Mouse (Mus musculus): Measurements from ENCODE around the gene Msi1. TPM values are rescaled to one million over a fixed set of nuclear protein-coding genes. Genes with fewer than 3 reads are reported as not detected.

Gene Msi1
- total RNA-seq (2021): 15.2 and 15.8 TPM in 2 replicates
- long read RNA-seq, experiment 1, partial matches to known transcripts: 0 of 3 reads
- long read RNA-seq, experiment 1, other reads (novel, unspliced or antisense): 3 of 3 reads
- long read RNA-seq, experiment 2: 0 reads

DNA sequence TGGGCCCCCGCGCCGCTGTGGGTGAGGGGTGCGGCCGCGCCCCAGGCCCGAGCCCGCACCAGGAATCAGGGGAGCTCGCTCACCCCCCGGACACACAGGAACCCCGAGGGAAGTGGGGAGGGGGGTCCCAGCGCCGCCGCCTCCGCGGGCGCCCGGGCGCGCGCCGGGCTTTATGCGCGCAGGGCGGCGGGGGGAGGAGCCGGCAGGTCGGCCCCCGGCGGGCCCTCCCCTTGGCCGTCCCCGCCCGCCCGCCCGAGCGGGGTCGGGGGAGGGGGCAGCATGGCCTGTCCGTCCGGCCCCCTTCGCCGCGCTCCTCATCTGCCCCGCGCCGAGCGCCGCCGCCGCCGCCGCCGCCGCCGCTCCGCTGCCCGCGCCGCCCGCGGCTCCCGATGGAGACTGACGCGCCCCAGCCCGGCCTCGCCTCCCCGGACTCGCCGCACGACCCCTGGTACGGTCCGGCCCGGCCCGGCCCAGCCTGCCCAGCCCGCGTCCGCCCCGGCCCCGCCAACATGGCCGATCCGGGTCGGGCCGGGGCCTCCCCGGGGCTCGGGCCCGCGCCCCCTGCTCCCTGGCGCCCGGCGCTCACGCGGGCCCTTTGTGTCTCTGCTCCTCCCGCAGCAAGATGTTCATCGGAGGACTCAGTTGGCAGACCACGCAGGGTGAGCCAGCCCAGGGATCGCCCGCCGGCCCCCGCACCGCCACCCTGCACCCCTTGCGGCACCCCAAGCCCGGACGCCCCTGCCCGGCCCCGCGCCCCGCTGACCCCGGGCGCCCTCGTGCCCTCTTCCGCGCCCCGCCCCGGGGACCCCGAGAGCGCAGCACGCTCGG lies at the start of gene Msi1:
Msi1 (plus strand) TSS at position 241 of the 828 bp plus-strand sequence.
- peak; percentile 50 for DNase-seq

DNA sequence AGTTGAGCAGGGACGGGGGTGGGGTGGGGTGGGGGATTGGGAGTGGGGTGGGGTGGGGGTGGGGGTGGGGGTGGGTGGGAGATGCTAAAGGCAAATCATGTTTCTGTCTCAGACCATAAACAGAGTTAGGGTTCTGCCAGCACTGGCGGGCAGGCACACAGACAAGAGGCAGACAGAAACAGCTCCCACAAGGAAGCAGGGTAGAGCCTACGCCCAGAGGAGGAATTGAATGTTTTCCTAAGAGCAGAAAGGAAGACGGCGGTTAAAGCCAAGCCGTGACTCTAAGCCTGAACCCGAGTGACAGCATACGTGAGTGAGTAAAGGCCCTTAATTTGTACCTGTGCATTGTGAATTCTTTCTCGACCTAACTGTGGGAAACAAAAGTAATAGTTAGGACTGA lies 37.5 kb upstream of the Msi1 start:
- no peak for DNase-seq

DNA sequence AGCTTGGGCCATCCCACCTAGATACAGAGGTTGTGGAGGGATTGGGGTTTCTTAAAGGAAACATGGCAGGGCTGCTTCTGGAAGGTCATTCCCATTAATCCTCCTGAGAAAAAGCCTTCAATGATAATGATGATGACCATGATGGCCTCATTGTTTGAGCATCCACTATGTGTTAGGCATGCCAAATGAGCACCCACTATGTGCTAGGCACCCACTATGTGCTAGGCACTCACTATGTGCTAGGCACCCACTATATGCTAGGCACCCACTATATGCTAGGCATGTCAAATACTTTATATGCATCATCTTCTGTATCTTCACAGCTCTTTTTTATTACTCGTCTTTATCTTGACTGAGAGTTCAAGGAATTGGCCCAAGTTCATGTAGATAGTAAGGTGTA lies 36.4 kb upstream of the Msi1 start:
- no peak for DNase-seq

DNA sequence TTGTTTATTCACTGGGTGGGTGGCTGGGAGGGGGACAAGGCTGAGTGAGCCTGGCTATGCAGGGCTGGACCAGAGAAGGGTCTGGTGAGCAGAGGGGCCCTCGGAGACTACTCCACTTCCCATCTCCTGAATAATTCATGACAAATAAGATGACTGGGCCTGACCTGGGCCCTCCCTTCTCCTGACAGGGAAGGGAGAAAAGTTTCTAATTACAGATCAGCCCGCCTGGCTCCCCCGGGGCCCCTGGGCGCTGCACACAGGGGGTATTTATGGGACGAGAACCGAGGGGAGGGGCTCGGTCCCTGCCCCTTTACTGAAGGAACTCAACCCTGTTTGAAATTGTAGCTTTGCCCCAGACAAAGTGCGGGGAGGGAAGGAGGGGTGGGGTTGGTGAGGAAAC lies 35.2 kb upstream of the Msi1 start:
- no peak for DNase-seq

DNA sequence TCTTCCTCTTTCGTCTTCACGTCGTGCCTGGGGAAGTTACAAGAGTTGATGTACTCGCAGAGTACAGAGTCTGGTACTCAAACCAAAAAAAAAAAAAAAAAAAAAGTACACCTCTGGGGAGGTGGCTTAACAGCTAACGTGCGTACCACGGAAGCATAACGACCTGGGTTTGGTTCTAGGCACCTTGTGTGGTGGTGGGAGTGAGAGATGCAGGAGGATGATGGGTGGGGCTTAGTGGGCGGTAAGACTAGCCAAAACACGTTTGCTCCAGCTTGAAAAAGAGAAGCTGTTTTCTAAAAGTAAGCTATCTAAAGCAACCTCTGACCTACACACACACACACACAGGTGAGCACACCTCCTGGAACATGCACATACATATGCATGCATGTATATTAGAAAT lies 34.6 kb upstream of the Msi1 start:
- DNase-seq: no peak

DNA sequence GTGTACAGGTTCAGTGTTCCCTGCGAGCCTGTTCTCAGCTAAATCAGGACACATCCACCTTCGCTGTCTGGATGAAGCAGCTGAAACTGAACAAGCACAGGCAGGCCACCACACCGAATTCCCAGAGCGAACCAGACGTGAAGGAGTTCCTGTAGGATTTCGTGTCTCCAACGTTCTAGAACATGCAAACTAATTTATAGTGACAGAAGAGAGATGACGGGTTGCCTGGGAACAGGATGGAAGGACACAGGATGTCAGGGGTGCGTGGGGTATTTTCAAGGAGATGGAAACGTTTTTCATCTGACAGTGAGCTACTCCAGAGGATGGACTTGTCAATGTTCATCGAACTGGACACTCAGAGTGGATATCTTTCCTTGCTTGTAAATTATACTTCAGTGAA lies 32.7 kb upstream of the Msi1 start:
- no peak for DNase-seq

DNA sequence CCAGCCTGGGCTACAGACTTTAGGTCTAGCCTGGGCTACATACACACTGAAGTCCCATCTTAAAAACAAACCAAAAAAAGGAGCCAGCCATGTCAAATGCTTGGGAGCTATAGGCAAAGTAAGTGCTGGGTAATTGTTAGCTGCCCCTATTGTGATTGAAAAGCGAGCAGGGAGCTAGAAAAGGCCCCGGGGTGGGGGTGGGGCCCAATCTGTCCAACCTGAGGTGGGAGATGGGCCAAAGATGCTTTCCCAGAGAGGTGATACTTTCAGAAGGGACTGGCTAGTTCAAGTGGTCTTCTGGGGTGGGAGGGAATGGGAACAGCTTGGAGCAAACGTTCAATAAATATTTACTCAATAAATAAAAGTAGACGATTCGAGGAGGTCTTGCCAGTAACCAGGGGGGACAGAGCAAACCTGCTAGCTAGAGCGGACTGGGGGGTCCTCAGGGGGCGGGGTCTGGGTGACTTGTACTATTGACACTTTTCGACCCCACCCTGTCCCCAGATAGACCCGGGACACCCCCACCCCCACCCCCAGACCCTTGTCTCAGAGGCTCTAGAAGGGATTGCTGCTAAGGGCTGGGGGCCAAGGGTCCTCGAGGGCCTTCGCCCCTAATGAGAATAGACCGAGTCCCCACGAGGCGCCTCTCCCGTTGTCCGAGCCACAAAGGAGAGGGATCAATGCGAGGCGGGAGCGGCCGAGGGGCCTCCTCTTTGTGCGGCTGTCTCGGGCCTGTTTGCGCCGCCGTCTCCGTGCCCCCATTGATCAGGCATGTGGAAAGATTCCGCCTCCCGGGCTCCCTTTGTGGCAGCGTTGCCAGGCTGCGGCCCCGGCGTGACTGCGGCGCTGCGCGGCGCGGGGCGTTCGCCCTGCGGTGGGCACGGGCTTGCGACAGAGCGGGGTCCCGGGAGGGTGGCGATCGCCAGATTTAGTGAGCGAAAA lies 31.3 kb upstream of the Msi1 start:
- peak; percentile 40 for DNase-seq

DNA sequence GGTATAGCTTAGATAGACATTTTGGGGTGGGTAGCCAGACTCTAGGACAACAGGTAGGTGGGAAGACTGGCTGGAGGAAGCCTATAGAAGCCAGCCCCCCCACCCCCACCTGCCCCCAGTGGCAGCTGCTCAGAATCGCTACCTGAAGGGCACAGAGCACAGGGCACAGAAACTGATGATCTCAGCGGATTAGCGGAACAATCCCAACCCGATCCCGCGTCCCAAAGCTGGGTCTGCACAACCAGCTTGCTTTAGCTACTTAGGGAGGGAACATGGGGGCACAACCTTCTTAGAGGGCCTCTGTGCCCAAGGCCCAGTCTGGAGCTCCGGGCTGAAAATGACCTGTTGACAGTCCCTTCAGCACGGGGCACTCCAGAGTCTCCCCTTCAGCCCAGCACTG lies 27.3 kb upstream of the Msi1 start:
- no peak for DNase-seq

DNA sequence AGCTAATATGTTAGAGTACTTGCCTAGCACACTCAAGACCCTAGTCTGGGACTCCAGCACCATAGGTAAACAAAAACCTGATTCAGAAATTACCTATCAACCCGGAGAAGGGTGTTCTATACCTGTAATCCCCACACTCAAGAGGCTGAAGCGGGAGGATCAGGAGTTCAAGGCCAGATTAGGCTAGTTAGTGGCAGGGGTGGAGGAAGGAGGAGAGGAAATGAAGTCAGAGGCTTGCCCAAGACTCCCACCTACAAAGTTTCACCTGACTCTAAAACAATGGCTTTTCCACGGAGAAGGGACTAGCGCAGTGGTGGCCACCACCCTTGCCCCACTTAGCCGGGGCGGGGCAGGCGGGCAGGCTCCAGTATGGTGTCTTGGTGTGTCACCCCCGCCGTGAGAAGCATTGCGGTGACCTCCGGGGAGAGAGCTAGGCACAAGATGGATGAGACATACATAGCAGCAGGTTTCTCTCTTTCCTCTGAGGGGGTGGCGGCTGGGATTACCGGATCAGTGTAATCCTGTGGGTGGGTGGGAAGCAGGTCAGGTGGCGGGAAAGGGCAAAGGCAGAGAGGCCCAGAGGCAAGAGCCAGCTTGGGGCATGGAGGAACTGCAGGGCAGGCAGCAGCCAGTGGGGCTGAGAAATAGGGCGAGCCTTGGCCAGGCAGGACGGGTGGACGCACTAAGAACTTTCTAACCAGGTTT lies 25.8 kb upstream of the Msi1 start:
- DNase-seq: peak; percentile 35

DNA sequence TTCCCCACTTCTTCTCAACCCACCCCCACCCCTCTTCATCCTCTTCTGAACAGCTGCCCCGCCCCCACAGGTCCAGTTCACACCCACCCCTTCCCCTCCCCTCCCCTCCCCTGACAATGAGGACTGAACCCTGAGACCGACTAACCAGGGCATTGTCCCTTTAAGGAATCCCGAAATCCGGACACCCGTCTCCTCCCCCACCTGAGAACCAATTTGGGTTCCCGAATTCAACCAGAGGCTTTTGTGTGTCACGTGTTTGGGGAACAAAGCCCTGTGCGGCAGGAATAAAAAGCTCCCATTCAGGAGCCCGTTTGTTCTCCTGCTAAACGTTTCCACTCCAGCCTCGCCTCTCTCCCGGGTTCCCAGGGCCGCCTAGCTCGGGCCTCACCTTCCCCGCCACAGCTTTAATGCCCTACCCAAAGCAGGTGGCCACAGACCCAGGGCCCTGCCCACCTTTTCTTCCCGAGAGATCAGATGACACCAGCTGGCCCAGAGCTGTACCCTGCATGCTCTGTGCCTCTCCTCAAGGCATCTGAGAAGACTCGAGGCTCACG lies 25.1 kb upstream of the Msi1 start:
- peak; percentile 17 for DNase-seq

DNA sequence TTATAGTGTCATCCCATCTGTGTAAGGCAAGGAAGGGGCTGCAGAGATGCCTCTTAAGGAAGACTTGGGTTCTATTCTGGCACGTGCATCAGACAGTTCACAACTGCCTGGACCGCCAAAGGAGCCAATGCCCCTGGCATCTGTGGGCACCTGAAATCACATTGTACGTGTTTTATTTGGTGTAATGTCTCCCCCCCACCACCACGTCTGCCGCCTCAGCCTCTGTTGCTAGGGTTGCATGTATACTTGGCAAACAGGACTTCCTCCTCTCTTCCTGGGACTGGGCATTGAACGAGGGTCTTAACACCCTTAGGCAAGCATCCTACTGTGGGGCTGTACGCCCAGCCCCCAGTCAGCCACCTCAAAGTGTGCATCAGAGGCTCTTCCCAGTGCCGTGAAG lies 24.2 kb upstream of the Msi1 start:
- DNase-seq: no peak

DNA sequence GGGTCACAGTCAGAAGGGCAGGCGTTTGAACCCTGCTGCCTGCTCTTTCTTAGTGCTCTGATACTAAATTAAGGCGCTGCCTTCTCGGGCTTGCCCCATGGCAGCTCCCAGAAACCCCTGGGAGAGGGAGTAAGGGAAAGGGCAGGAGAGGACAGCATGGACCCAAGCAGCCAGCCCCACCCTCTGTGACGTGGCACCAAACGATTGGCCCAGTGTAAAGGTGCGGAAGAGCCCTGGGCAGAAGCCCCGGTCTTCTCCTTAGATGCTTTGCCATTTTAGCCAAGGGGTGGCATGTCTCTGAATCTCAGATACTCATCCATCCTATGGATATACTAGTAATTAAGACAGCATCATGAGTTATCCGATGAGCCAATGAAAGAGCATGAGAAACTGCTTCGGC lies 21.3 kb upstream of the Msi1 start:
- peak; percentile 52 for DNase-seq

DNA sequence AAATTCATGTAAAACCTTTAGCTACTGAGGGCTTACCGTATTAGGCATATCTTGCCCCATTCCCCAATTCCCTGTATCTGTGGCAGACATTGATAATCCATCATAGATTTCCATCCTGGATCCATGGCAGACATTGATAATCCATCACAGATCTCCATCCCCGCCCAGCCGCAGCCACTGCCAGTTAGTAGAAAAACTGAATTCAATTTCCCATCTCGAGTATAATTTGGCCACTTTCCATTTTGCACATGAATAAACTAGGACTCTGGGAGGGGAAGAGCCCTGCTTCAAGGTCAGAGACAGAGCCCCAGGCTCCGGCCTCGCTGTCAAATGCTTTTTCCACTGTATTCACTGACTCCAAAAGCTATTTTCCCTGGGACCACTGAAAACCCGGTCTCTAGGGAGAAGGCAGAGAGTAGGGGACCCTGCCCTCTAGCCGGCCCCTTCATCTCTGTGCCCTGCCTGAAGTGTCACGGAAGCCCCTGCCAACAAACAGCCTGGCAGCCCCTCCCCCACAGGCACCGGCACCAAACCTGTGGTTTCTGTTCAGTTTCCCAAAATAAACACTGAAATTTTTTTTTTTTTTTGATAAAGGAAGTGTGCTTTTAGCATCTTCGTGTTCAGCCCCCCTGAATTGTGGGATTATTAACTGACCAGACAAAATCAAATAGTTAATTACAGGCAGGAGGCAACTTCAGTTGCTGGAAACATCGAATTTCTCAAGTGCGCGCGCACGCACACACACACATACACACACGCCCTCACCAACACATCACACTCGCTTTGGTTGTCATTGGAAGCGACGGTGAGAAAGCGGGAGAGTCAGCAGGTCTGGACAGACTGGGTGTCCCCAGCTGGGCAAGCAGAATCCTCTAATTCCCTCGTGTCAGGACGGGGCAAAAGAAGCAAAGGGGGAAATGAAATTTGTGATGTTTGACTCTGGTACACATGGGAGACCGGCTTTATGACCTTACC lies 14.0 kb upstream of the Msi1 start:
- peak; percentile 57 for DNase-seq

DNA sequence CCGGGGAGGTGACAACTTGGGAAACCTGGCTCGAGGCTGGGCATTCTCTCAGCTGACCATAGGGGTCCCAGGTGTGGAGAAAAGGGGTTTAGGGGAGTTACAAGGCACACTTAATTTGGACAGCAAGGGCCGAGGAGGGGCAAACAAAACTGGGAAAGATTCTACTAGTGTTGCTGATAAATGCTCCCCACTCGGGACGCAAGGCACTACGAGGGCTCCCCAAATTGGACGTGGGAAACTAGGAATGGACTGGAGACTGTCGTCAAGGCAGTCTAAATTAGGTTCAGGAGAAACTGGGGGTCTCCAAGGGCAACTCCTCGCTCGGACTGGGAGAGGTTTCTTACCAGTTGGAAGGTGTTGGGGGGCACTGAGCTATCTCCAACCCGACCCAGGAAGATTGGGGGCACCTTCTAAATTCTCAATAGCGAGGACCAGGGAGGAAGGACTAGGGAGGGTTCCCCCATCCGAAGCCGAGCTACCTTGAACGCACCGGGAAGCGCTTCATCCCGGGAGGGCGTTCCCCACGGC lies 504 bp upstream of the Msi1 start:
- no peak for DNase-seq

DNA sequence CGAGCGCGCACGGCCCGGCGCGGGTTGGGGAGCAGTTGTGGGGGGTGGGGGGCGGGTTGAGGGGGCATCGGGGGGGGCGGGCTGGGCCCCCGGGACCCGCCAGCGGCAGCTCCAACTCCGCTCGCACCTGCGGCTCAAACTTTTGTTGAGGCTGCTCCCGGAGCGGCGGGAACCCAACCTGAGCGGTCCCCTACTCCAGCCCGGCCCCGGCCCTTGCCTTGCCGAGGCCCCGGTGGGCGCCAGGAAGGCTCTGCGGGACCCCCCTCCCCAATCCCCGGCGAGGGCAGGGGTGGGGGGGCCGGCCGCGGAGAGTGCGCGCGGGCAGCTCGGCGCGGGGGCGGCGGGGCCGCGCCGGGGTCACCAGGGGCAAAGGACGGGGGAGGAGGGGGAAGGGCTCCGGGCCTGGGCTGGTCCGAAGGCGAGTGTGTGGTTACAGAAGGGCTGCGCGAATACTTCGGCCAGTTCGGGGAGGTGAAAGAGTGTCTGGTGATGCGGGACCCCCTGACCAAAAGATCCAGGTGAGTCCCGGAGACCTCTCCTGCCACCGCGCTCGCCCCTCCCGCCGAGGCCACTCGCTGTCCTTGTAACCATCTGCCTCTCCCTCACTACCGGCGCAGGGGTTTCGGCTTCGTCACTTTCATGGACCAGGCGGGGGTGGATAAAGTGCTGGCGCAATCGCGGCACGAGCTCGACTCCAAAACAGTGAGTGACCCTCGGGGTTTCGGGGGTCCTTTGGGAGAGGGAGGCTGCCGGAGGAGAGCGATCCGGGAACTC lies 975 bp downstream of the Msi1 start:
- peak; percentile 42 for DNase-seq

DNA sequence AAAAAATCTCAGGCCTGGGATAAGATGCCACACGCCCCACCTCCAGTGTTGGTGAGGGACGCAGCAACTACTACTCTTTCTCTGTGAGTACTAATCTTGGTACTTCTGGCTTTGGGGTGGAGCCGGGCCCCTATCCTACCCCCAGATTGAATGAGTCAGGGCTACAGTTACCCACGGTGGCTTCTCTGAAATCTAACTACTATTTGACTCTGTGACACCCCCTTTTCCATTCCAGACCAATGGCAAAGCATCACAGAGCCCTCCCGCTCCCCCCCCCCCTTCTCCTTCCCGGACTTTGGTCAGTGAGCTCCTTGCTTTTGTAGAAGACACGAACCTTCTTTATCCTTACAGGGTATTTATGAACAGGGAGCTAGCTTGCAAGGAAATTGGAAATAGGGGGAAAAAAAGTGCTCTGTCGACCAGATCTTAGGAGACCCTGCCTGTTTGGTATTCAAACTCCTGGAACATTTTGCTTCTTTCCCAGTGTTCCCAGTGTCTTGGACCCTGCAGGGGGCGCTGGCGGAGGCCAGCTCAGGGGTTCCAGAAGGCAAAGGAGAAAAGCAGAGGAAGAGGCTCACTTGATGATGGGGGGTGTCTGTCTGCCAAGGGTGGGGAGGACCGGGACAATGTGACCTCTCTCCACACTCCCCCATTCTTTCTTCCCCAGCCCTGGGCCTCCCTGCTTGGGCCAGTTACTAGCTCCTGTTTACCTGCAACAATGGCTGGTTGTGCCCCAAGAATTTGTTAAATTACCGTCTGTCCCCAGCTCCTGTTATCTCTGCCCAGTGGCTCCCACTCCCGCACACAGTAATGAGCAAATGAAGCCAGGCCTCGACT lies 1.9 kb downstream of the Msi1 start:
- DNase-seq: no peak

DNA sequence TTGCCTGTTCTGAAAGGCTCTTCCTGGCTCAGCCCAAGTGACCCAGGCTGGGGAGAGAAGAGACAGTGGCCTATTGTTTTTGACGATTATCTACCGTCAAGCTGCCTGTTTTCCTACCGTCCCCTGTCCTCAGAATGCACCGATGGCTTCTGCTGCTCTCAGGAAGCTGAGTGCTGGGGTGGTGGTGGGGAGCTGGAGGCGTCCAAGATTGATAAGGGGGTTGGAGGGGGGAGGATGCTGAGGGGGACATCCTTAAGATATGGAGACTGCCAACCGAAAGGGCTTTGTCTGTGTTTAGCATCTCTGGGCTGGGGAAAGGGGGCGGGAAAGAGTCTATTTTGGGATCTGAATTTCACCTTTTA lies 2.5 kb downstream of the Msi1 start:
- no peak for DNase-seq

DNA sequence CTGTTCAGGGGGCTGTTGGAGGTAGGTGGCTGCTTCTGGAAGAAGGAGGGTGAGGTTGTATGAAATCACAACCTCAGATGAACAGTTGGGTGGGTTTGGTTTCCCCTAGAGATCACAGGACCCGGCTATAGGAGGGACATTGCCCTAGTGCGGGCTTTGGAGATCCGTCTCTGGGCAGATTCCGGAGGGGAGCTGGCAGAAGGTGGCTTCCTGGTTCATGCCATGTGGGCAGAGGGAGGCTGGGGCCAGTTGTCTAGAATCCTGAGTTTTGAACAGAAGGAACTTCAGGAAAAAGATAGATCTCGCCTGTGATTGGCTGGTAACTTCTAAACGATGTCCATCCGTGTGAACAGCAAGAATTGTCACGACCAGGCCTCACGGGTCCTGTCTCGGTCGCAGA lies 3.0 kb downstream of the Msi1 start:
- no peak for DNase-seq

DNA sequence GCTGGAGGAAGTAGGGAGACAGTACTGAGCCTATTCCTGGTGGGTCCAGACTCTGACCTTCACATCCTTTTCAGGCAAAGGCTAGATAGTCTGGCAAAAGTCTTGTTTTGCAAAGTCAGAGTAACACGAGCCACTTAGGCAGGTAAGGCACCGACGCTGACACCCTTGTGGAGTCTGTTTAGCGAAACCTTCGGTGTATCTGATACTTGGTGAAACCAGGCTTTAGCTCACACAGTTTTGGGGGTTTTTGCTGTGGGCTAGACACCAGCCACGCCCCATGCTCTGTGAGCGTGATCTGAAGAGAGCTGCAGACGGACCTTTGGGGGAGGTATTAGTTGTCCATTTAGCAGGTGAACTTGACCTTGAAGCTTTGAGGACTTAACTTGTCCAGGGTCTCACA lies 3.8 kb downstream of the Msi1 start:
- DNase-seq: no peak
